In genomic region chr2:103851171-103851570, GRCm38 (mm10) we compare ENCODE assay signal across 19 mouse cellular contexts. TPM values are rescaled to one million over a fixed set of nuclear protein-coding genes. Genes with fewer than 3 reads are reported as not detected.
DNase-seq lines count a peak whose midpoint lies in the region; ATAC-seq lines count a peak whose summit lies in the region.
"Had no signal": no experiment of that assay in that cellular context is flagged by ENCODE, and none has a peak within 500 bp of the region (broad histone marks: within the 10 kb centered on the region; RNA-seq: fewer than 3 reads in every experiment).

No protein-coding gene starts in this region.

- no peak overlapping the region for H3K9ac ChIP-seq in hindbrain, embryonic 13.5 days
- H3K9ac ChIP-seq: embryonic facial prominence, embryonic 15.5 days; lung, embryonic 14.5 days had no signal

- H3K4me3 ChIP-seq in hindbrain, embryonic 13.5 days = no peak overlapping the region
- H3K4me3 ChIP-seq: embryonic facial prominence, embryonic 15.5 days; forebrain, embryonic 10.5 days; layer of hippocampus, adult 2 months had no signal

- WGBS in hindbrain, embryonic 13.5 days = 85% methylated on average over 3 of the region's 3 CpGs

- H3K4me1 ChIP-seq in hindbrain, embryonic 13.5 days (replicated peaks) = no peaks in the 10 kb centered on the region
- H3K4me1 ChIP-seq: embryonic facial prominence, embryonic 15.5 days; forebrain, embryonic 10.5 days had no signal

- H3K27me3 ChIP-seq in hindbrain, embryonic 13.5 days = no peaks in the 10 kb centered on the region
- H3K27me3 ChIP-seq: embryonic facial prominence, embryonic 15.5 days had no signal

- no peaks in the 10 kb centered on the region for H3K36me3 ChIP-seq in hindbrain, embryonic 13.5 days
- H3K36me3 ChIP-seq: embryonic facial prominence, embryonic 15.5 days; forebrain, embryonic 10.5 days had no signal

- 0 out of 2 replicates have a peak, but pooled peaks have one; percentile 31 for ATAC-seq in monocyte, adult 5-6 weeks (replicated peaks; ENCODE audit: insufficient number of reproducible peaks, low FRiP score, low TSS enrichment, poor library complexity, severe bottlenecking)
- ATAC-seq in hindbrain, embryonic 13.5 days (ENCODE audit: low FRiP score) = no peak
- ATAC-seq: inflammation-experienced regulatory T-cells, adult 6 months had no signal

- H3K27ac ChIP-seq in hindbrain, embryonic 13.5 days = no peak overlapping the region
- H3K27ac ChIP-seq: embryonic facial prominence, embryonic 15.5 days; forebrain, embryonic 10.5 days; kidney, postnatal 0 days; layer of hippocampus, adult 2 months; macrophage had no signal

- peak; percentile 49 for DNase-seq in ovary, adult 18-20 months (ENCODE audit: low spot score)
- no peak for DNase-seq in ovary, postnatal 14 days (ENCODE audit: low spot score)
- peak; percentile 52 for DNase-seq in adrenal gland, postnatal 25 days
- peak; percentile 34 to 72 for DNase-seq in gastrocnemius, adult 8-10 months (ENCODE audit: low spot score in 2 of 2)
- DNase-seq in lung, postnatal 10 days = no peak
- DNase-seq: embryo, embryonic 11 days; liver; lung, embryonic 14.5 days; spleen, adult 18-20 months; thymus, postnatal 36 days had no signal

- H3K4me2 ChIP-seq in hindbrain, embryonic 13.5 days = no peak overlapping the region
- H3K4me2 ChIP-seq: embryonic facial prominence, embryonic 15.5 days; lung, embryonic 14.5 days; midbrain, embryonic 11.5 days had no signal

- no peaks in the 10 kb centered on the region for H3K9me3 ChIP-seq in hindbrain, embryonic 13.5 days
- H3K9me3 ChIP-seq: embryonic facial prominence, embryonic 15.5 days; forebrain, embryonic 10.5 days had no signal

RNA-seq across cellular contexts. Expression of gene Caprin1, which starts 53.7 kb away (rescaled TPM):
- total RNA-seq in adrenal gland, postnatal 25 days (2021) = 545 and 563 TPM in 2 replicates
- total RNA-seq in gastrocnemius, adult 8-10 months (2022) = 10 to 100 TPM; 75.5 to 94.5 (median 78.7) TPM
- 252 to 314 TPM (median 306 TPM) in 3 replicates for total RNA-seq in monocyte, adult 5-6 weeks (2017)
- polyA plus RNA-seq in hindbrain, embryonic 13.5 days (2015; fragmentation: Nextera tagmentation; extraction: Ambion mirVana) = 408 and 431 TPM in 2 replicates

Comparison
In these comparisons a context has a peak if more than half of its experiments do, and no peak if none do; other contexts are left out.
1. DNase-seq: peak in ovary, adult 18-20 months (single experiment), adrenal gland, postnatal 25 days (single experiment) and gastrocnemius, adult 8-10 months (2 of 2); none in ovary, postnatal 14 days (single experiment) and lung, postnatal 10 days (single experiment).